Mouse (Mus musculus) E14TG2a.4 (cell line): Measurements from ENCODE around the gene Decr2.

Experiments used
- CTCF ChIP-seq: conservative IDR thresholded peaks from 2 replicates; pipeline ENCODE4 v1.5.1; 2014; ENCODE audit warnings: low read length
- NANOG ChIP-seq: IDR thresholded peaks from 2 replicates; pipeline ENCODE4 v1.6.1; 2014; ENCODE audit warnings: borderline replicate concordance, low read length, mixed read lengths

- TF ChIP-seq CTCF (no peak), NANOG (no peak)
Measured at GRCm38 (mm10) chr17:26032037-26032436, 58.1 kb downstream of the Decr2 start.
